Mouse (Mus musculus): ENCODE data around the gene Mast4.
"Not testable (repeated sequence)": the region's sequence is repeated elsewhere in the genome, so short reads cannot be mapped to it uniquely, and the experiment has no call there.

Gene Mast4

GRCm38 (mm10) chr13:103334392-103334686 lies at the start of gene Mast4:
Gene Mast4, minus strand, starts transcription at chr13:103334497.
- DNase-seq (ENCODE audit: low read depth, low spot score): peak; percentile 61

DNA sequence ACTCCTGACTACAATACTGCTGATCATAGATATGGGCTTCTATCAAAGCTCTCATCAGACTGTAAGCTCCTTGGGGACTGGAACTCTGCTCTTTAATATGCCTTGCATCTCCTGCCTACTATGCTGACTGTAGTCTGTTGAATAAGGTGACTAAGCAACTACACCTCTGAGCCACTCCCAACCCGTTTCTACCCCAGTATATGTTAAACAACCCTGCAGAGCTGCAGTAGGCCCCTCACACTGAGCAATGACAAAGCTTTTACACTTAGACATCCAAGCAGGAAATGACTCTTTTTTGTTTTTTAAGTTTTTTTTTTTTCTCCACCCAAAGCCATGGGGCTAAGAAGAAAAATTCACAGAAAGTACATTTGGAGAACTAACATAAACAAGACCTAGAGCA lies 40.2 kb upstream of the Mast4 start:
- no peak for DNase-seq (ENCODE audit: low read depth, low spot score)

DNA sequence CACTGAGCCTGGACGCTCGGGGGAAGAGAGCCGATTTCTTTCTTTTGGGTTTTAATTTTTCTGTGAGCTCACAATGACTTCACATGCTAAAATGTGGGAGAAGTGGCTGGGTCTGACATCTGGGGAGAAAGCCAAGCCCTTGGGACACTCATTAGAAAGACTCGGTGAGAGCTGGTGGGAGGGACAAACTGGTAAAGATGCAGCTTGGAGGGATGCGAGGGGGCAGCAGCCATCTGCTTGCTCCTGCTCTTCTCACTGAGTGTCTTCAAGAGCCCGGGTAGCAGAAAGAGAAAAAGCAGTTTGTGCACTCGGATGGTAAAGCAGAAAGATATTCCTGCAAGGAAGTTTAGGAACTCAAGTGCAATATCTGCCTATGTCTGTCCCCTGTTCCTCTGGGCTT lies 34.9 kb upstream of the Mast4 start:
- no peak for DNase-seq (ENCODE audit: low read depth, low spot score)

- no peak for DNase-seq (ENCODE audit: low read depth, low spot score)
These were observed 28.9 kb upstream of the Mast4 start for GRCm38 (mm10) chr13:103363181-103363580.

DNA sequence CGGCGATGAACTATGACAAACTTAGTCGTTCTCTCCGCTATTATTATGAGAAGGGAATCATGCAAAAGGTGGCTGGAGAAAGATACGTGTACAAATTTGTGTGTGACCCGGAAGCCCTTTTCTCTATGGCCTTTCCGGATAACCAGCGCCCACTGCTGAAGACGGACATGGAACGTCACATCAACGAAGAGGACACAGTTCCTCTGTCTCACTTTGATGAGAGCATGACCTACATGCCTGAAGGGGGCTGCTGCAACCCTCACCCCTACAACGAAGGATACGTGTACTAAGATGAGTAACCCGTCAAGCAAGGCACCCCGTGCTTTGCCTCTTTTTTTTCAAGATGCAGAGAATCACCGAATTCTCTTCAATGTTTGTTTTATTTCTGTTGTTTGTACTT lies 23.1 kb upstream of the Mast4 start:
- not testable (repeated sequence) for DNase-seq (ENCODE audit: low read depth, low spot score)

DNA sequence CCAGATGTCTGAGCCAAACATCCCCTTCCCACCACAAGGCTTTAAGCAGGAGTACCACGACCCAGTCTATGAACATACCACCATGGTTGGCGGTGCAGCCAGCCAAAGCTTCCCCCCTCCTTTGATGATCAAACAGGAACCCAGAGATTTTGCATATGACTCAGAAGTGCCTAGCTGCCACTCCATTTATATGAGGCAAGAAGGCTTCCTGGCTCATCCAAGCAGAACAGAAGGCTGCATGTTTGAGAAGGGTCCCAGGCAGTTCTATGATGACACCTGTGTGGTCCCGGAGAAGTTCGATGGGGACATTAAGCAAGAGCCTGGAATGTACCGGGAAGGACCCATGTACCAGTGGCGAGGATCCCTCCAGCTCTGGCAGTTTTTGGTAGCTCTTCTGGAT lies 22.6 kb upstream of the Mast4 start:
- DNase-seq (ENCODE audit: low read depth, low spot score): not testable (repeated sequence)

GRCm38 (mm10) chr13:103354737-103355136 lies 20.4 kb upstream of the Mast4 start:
- no peak for DNase-seq (ENCODE audit: low read depth, low spot score)

DNA sequence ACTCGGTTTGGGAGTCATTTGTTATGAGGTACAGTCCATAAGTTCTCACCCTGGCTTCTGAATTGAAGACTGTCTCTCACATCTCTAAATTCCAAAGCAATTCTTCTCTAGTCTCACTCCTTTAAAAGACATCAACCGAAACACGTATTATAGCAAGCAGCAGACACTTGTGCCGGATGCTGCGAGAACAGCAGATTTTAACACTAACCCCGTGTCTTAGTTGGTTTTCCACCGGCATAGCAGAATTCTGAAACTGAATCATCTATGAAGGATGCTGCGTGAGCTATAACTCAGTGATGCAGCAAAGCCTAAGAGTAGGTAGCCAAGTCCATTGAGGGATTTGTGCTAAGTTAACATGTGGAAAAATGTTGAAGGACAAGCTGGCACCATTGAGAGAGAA lies 10.5 kb upstream of the Mast4 start:
- no peak for DNase-seq (ENCODE audit: low read depth, low spot score)

- no peak for DNase-seq (ENCODE audit: low read depth, low spot score)
These were observed 9.9 kb upstream of the Mast4 start for GRCm38 (mm10) chr13:103344006-103344720.

- DNase-seq (ENCODE audit: low read depth, low spot score): no peak
These were observed 6.7 kb upstream of the Mast4 start for GRCm38 (mm10) chr13:103341031-103341430.

GRCm38 (mm10) chr13:103338616-103339015 lies 4.3 kb upstream of the Mast4 start:
- no peak for DNase-seq (ENCODE audit: low read depth, low spot score)

DNA sequence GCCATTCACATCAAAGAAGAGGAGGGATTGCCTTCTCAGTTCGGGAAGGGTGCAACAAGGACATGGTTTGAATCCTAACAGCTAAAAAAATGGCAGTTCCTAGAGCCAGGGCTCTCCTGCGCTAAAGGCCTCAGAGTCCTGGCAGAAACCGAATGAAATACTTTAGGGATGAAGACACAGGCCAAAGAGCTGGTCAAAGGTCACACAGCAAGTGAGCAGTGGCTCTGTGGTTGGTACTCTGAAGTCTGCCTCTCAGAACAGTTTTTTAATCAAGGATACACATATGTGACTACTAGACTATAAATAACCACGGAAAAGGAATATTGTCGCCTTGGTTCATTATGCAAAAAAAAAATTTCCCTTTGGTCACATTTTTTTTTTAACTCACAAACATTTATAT lies 1.9 kb upstream of the Mast4 start:
- DNase-seq (ENCODE audit: low read depth, low spot score): no peak

DNA sequence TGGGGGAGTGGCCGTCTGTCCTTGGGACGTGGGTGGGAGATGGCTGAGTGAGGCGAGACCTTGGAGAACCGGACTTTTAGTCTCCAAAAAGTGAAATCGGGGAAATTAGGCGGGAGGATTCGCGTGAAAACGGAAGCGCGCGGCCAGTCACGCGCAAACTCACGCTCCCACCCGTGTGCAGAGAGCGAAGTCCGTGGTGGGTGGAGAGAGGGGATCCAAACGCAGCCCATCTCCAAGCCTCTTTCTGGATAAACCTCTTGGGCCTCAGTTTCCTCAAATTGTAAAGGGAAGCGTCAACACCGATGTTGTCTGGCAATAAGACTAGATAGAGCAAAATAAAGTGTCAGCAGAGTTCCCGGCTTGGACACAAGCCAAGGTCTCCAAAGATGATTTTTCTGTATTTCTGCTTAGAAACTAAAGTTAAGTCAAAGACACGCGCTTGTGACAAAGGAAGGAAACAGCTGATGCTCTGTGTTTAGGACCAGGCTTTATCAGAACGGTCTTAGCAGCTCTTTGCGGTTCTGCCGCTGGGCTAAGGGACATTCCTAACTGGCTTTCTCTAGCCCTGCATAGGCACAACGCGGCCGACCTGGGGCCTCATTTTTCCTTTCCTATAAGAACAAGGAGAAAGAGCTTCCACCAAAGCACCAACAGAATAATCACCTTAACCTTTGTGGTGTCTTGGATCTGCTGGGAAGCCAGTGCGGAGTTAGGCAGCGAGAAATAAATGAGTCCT lies 594 bp upstream of the Mast4 start:
- DNase-seq (ENCODE audit: low read depth, low spot score): no peak

GRCm38 (mm10) chr13:103333601-103334391 lies 501 bp downstream of the Mast4 start:
- DNase-seq (ENCODE audit: low read depth, low spot score): peak; percentile 6

DNA sequence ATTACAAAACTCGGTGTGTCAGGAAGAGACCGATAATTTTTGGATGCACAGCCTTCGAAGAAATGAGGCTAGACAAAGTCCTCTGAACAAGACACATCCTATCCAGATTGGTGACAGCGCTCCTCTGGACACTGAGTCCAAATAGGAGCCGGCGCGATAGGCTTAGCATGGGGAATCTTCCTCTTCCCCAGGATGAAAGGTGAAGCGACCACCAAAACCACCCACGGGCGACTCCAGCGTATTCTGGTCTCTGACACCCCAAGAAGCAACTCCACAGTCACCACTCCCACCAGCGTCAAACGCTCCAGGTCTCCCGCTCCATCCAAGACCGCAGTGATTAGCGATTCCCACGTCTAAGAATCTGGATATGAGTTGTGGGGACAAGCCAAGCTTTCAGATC lies 1.1 kb downstream of the Mast4 start:
- DNase-seq (ENCODE audit: low read depth, low spot score): no peak

- DNase-seq (ENCODE audit: low read depth, low spot score): no peak
These were observed 1.6 kb downstream of the Mast4 start for GRCm38 (mm10) chr13:103332731-103333130.

DNA sequence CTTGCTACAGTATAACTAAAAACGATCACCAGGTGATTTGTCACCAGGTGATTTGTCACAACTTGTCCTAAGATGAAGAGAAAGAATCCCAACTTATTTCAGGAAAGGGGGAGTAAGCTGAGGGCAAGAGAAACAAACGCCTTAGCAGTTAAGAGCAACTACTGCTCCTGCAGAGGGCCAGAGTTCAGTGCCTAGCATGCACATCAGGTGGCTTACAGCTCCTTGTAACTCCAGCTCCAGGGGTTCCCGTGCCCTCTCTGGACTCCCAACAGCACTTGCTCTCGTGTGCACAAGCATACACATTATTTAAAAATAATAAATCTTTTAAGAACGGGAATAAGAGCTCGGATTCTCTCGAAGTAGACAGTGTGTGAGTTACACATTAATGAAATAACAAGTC lies 3.2 kb downstream of the Mast4 start:
- DNase-seq (ENCODE audit: low read depth, low spot score): no peak

DNA sequence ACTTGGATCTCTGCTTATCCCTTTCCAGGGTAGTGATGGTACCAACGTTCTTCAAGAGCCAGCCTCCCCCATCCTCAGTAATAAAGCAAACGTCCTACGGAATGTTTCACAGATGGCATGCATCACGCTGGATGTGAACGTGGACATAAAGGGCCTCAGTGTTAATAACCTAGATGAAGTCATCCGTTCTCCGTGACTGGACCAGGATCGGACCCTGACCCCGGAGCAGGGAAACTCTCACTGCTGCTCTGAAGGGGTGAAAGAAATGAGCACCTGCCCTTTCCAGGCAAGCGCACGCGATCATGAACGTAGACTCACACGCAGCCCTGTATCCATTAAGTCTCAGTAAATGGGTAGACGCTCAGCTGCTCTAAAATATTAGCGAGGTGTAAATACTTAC lies 6.0 kb downstream of the Mast4 start:
- no peak for DNase-seq (ENCODE audit: low read depth, low spot score)

- DNase-seq (ENCODE audit: low read depth, low spot score): no peak
These were observed 6.5 kb downstream of the Mast4 start for GRCm38 (mm10) chr13:103327843-103328242.

DNA sequence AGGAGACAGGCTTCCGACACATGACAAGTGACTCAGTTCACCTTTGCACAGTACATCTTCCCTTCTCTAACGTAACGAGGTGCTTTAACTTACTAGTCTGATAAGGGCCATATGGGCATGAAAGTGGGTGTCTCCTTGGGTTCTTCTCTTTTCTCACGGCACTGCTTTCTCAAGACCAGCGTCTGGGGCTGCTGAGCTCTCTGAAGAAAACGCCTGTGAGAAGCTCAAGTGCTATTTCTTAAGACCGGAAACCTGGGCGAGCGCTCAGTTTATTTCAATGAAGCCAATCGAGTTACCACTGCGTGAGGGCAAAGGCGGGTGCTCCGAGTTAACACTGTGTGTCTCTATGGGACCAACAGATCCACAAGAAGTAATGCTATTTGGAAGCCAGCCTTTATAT lies 8.1 kb downstream of the Mast4 start:
- DNase-seq (ENCODE audit: low read depth, low spot score): no peak

- no peak for DNase-seq (ENCODE audit: low read depth, low spot score)
These were observed 14.4 kb downstream of the Mast4 start for GRCm38 (mm10) chr13:103319881-103320280.

DNA sequence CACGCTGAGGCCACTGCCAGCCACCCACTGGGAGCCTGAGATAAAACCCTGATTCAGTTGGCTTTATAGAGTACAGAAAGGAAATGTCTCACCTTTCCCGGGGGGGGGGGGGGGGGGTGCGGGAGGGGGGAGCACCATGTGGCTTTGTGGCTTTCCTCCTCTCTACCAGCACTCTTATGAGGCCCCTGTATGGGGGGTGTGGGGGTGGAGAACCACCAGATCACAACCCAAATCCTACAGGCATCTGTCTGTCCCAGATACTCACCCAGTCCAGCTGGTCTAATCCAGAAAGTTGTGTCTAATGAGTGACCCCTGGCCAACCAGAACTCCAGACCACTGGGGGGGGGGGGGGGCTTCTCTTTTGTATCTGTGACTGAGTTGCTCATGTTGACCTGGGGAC lies 15.0 kb downstream of the Mast4 start:
- no peak for DNase-seq (ENCODE audit: low read depth, low spot score)

Data from retina, postnatal 7 days (tissue).